Mouse (Mus musculus): ENCODE measurements around the gene Lrrc8b.

GRCm38 (mm10) chr5:105519976-105520300, 104.4 kb downstream of the Lrrc8b start:
- no peak for TF ChIP-seq CTCF (IDR thresholded peaks at IDR 0.05; ENCODE audit: low read depth, low read length)
- TF ChIP-seq GATA1 (IDR thresholded peaks at IDR 0.05; ENCODE audit: borderline replicate concordance, low read length), result no peak
- no peak for TF ChIP-seq TAL1 (conservative IDR thresholded peaks at IDR 0.05; ENCODE audit: low read depth, low read length)

Measured in G1E (cell line).